Mouse (Mus musculus): ENCODE measurements around the gene Trim60.

DNA sequence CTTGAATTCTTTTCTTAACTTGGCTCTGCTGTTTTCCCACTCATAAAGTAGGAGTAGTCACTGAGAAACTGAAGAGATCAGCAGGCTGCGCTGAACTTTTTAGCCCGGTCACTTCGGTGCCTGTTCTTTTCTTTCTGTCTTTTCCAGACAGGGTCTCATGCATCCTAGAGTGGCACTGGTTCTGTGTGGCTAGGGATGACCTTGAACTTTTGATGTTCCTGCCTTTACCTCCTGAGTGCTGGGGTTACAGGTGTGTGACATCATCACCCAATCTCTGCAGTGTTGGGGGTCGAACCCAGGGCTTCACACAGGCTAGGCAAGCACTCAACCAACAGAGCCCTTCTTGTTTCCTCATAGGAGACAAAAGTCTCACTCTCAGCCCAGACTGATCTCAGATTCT, 38.3 kb upstream of the Trim60 start:
- TF ChIP-seq SRF (IDR thresholded peaks at IDR 0.05; ENCODE audit: control insufficient read depth, insufficient read length, low read depth) (no peak), POLR2A (IDR thresholded peaks at IDR 0.05; ENCODE audit: insufficient read length, low read depth) (no peak), MYOD1 (IDR thresholded peaks at IDR 0.05; ENCODE audit: control insufficient read depth in 1 of 3, insufficient read length in 2 of 3, low read depth in 2 of 3) (no peak)
